Mouse (Mus musculus) hematopoietic stem cell, adult 5-6 weeks (primary cell): ENCODE data around the gene Sez6l2. TPM values are rescaled to one million over a fixed set of nuclear protein-coding genes. Genes with fewer than 3 reads are reported as not detected.
A peak's percentile ranks its signal among the peaks of the same experiment; 100 is the strongest.

Experiments
- ATAC-seq, 2 experiments: fragments of 125-278 bp in 1 of 2; replicated peaks in 1 of 2; 2 replicates each; pipeline ENCODE4 v1.8.0; 2016 to 2017; ENCODE audit warnings: inconsistent platforms in 2 of 2, mild to moderate bottlenecking in 2 of 2, moderate number of reproducible peaks in 2 of 2, low read depth in 1 of 2, moderate TSS enrichment in 1 of 2; ENCODE audit not compliant: low FRiP score in 2 of 2, poor library complexity in 2 of 2, severe bottlenecking in 2 of 2, insufficient read depth in 1 of 2, low TSS enrichment in 1 of 2
- total RNA-seq: library from RNA; stranded (forward); fragments of 172-1452, 232-1000 nt; gene quantifications from 2 replicates; pipeline ENCODE4 v1.2.3, GENCODE M21; 2017

Gene Sez6l2
- total RNA-seq, 1 experiment from 2014 or later: 0.25 TPM

GRCm38 (mm10) chr7:126983113-126983512 is 32.8 kb downstream of the Sez6l2 start:
- no peak for ATAC-seq

DNA sequence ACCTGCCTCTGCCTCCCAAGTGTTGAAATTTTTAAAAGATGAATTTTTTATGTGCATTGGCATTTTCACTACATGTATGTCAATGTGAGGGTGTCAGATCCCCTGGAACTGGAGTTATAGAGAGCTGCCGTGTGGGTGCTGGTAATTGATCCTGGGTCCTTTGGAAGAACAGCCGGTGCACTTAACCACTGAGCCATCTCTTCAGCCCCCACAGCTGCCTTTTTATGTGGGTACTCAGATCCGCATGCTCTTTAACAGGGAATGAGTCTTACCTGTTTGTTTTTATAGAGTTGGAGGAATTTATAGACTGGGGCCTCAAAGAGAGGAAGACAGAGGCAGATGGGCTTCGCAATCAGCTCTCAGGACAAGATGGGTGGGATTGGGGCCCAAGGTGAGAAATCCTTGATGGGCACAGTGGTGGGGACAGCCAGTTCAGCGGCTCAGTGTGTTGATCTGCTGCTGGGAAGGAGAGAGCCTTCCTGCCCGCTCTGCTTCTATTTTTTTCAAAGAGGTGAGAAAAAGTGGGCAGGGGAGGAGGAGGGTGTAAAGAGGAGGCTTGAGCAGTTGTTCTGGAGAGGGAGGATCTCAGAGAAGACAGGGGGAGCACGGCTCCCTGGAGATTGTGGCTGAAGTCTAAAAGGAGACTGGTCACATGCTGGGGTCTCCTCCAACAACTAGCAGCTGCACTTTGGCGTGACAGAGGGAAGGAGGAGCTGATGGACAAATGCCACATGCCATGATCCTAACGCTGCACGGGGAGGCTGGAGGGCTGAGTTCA is 34.5 kb downstream of the Sez6l2 start:
- no peak for ATAC-seq

GRCm38 (mm10) chr7:126986319-126986718 is 36.0 kb downstream of the Sez6l2 start:
- peak; percentile 56 to 65; a peak in 3 of 4 replicates for ATAC-seq

DNA sequence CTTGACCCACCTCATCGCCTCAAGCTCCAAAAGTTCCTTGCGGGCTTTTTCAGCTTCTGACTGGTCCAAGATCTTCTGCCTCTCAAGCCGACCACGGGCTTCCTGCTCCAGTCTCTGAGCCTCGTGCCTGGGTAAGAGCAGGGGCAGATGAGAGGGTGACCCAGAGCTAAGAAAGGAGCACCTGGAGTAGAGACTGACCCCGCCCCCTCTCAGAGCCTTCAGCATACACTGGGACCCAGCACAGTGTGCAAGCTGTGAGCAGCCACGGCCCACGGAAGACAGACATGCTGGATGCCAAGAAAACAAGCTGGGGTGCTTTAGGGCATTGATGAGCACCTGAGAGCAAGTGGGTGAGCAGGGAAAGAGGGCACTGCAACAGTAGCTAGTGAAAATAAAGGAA is 38.5 kb downstream of the Sez6l2 start:
- no peak for ATAC-seq

GRCm38 (mm10) chr7:126996449-126996848 is 46.1 kb downstream of the Sez6l2 start:
- ATAC-seq: no peak

DNA sequence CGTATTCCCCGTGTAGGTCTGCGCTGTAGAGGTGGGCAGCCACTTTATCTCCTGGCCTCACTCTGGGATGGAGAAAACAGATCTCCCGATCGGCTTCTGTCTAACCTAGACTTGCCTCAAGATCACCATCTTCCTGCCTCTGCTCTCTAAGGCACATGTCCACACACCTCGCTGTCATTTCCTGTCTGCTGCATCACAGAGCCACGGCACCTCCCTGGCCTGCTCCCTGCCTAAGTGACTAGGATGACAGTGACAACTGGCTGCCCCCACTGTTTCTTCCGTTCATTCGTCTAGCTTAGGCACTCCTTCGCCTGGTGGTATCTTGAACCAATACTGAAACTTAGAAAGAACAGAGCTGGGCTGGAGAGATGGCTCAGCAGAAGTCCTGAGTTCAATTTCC is 49.2 kb downstream of the Sez6l2 start:
- ATAC-seq: no peak

DNA sequence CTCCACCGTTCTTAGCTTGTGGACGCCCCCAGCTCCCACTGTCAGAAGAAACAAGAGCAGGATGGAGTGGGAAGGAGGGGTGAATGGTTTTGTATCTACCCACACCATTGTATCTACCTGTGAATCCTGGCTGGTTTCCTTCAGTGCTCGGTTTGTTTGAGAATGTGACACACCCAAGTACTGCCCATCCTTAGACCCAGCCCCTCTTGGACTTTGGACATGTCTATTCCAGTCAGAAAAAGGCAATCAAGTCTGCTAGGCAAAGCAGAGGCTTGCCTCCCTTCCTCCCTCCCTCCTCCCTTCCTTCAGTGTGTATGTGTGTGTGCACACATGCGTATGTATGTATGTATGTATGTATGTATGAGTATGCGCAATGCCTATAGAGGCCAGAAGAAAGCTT is 53.3 kb downstream of the Sez6l2 start:
- no peak for ATAC-seq

GRCm38 (mm10) chr7:127004122-127004875 is 53.9 kb downstream of the Sez6l2 start:
- ATAC-seq: no peak

- ATAC-seq: no peak
Measured at GRCm38 (mm10) chr7:127007313-127008024, 57.1 kb downstream of the Sez6l2 start.

GRCm38 (mm10) chr7:127008239-127009019 is 58.1 kb downstream of the Sez6l2 start:
- peak; percentile 92 to 96 for ATAC-seq

- no peak for ATAC-seq
Measured at GRCm38 (mm10) chr7:127009307-127010085, 59.1 kb downstream of the Sez6l2 start.

GRCm38 (mm10) chr7:127011051-127011450 is 60.7 kb downstream of the Sez6l2 start:
- ATAC-seq: no peak

DNA sequence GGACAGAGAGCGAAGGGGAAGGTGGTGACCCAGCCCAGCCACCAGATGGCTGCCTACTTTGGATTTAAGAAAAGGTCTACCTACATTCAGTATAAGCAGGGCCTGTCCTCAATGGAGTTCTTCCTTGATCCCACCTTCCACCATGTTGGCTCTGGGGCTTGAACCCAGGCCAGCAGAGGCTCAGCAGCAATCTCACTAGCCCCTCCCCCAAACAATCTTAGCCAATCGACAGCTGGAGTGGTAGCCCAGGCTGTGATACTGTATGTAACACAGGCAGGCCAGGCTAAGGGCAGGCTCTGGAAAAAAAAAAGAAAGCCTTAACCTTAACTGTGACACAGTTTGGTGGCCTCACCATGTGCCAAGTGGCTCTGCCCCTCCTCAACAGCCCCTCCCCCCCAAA is 61.4 kb downstream of the Sez6l2 start:
- ATAC-seq: no peak

- ATAC-seq: no peak
Measured at GRCm38 (mm10) chr7:127012374-127012773, 62.0 kb downstream of the Sez6l2 start.

DNA sequence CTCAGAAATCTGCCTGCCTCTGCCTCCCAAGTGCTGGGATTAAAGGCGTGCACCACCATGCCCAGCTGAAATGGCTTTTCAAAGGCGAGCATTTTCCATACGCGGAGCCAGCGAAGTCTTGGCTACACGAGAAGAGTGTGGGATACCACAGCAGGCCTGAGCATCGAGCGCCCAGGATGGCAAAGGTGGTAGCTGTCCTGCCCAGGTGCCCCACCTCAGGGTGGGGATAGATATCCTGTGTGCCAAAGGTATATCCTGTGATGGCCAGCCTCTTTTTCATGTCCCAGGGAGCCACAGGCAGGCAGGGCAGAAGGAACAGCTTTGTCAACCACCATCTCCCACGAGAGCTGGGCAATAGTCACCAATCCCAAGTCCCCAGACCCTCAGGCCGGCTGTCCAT is 62.5 kb downstream of the Sez6l2 start:
- no peak for ATAC-seq

GRCm38 (mm10) chr7:127013385-127013784 is 63.0 kb downstream of the Sez6l2 start:
- no peak for ATAC-seq

DNA sequence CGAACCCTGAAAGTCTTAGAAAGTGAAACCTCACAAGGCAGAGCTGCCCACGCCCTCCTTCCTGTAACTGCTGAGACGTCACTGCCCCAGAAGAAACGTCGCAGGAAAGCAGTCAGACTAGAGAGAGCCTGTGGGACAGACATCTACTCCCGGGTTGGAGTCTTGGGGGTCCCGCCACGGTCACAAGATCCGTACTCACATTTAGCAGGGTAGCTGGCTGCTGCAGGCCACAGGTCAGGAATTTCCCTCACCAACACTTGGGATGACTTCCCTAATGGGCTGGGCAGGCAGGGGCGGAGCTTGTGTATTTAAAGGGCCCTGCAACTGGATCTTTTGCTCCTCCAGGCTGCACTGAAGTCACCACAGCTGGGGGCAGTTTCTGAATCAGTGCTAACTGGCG is 64.0 kb downstream of the Sez6l2 start, which contains the start of gene Mvp:
Mvp (minus strand) TSS at position 302 of the 400 bp plus-strand sequence.
- peak in 1 of 2 experiments; percentile 49; a peak in 2 of 4 replicates for ATAC-seq
